In genomic region chrX:51140055-51140454, GRCm38 (mm10) we compare ENCODE assay signal across 29 mouse cellular contexts.
DNase-seq lines count a peak whose midpoint lies in the region; ATAC-seq and TF ChIP-seq lines count a peak whose summit lies in the region.
"Had no signal": no experiment of that assay in that cellular context is flagged by ENCODE, and none has a peak within 500 bp of the region (broad histone marks: within the 10 kb centered on the region; RNA-seq: fewer than 3 reads in every experiment).

No protein-coding gene starts in this region.

- H3K79me2 ChIP-seq in MEL (ENCODE audit: control insufficient read depth, insufficient read depth, low read length, poor library complexity) (no peaks in the 10 kb centered on the region), myocyte (ENCODE audit: control insufficient read depth, insufficient read depth) (no peaks in the 10 kb centered on the region)

- TF ChIP-seq CTCF in MEL (IDR thresholded peaks at IDR 0.05 in 2 of 3, conservative IDR thresholded peaks at IDR 0.05 in 1 of 3; ENCODE audit: control insufficient read depth in 1 of 3, insufficient read depth in 1 of 3, low read depth in 2 of 3, low read length in 3 of 3, poor library complexity in 1 of 3, severe bottlenecking in 1 of 3) = no peak

- ATAC-seq in midbrain, embryonic 16.5 days = no peak
- ATAC-seq in hindbrain, embryonic 14.5 days (ENCODE audit: low FRiP score) = no peak
- ATAC-seq: CD4-positive, CD25-positive, alpha-beta regulatory T cell, adult 4 months; forebrain, embryonic 13.5 days; forebrain, embryonic 16.5 days; hindbrain, embryonic 16.5 days; intestine, embryonic 15.5 days had no signal

- no peak overlapping the region for H3K4me3 ChIP-seq in MEL (ENCODE audit: control insufficient read depth in 1 of 2, insufficient read depth in 1 of 2, low read depth in 2 of 2, low read length in 2 of 2)
- no peak overlapping the region for H3K4me3 ChIP-seq in myocyte
- H3K4me3 ChIP-seq in midbrain, embryonic 16.5 days (ENCODE audit: low read depth, low read length) = no peak overlapping the region
- H3K4me3 ChIP-seq in hindbrain, embryonic 14.5 days (replicated peaks; ENCODE audit: low read length) = no peak overlapping the region
- H3K4me3 ChIP-seq: embryonic facial prominence, embryonic 10.5 days; embryonic facial prominence, embryonic 13.5 days; erythroblast, embryonic 14.5 days; forebrain, embryonic 10.5 days; forebrain, embryonic 13.5 days; heart, embryonic 10.5 days; heart, embryonic 13.5 days; hindbrain, embryonic 12.5 days; intestine, embryonic 15.5 days had no signal

- no peaks in the 10 kb centered on the region for H3K27me3 ChIP-seq in MEL (ENCODE audit: control insufficient read depth in 1 of 2, insufficient read depth in 2 of 2, low read length in 2 of 2)
- H3K27me3 ChIP-seq in myocyte (ENCODE audit: control insufficient read depth, insufficient read depth, insufficient read length) = no peaks in the 10 kb centered on the region
- H3K27me3 ChIP-seq in midbrain, embryonic 16.5 days (ENCODE audit: control insufficient read depth, insufficient read depth, low read depth, low read length) = no peaks in the 10 kb centered on the region
- no peaks in the 10 kb centered on the region for H3K27me3 ChIP-seq in hindbrain, embryonic 14.5 days (ENCODE audit: control insufficient read depth, insufficient read depth, low read length)
- H3K27me3 ChIP-seq: forebrain, embryonic 13.5 days; heart, embryonic 13.5 days; hindbrain, embryonic 12.5 days; intestine, embryonic 15.5 days had no signal

- intact Hi-C loops in heart, postnatal 36 days (cut with DNase I) = no loop called here

- H3K9ac ChIP-seq in MEL (ENCODE audit: control insufficient read depth, low read depth, low read length, poor library complexity, severe bottlenecking) = no peak overlapping the region
- no peak overlapping the region for H3K9ac ChIP-seq in midbrain, embryonic 16.5 days (ENCODE audit: low read depth, low read length)
- no peak overlapping the region for H3K9ac ChIP-seq in hindbrain, embryonic 14.5 days
- H3K9ac ChIP-seq: embryonic facial prominence, embryonic 13.5 days; forebrain, embryonic 13.5 days; heart, embryonic 13.5 days; hindbrain, embryonic 12.5 days; intestine, embryonic 15.5 days had no signal

- DNase-seq in heart, adult 8-10 months (ENCODE audit: low spot score) = peak; percentile 1
- no peak for DNase-seq in heart, postnatal 36 days
- DNase-seq in 3T3-L1 (ENCODE audit: low read depth, low spot score) (peak; percentile 67), MEL (ENCODE audit: low read depth, low spot score) (peak; percentile 14)
- DNase-seq in hindbrain, embryonic 14.5 days (ENCODE audit: low spot score) = no peak
- DNase-seq: adrenal gland, postnatal 14 days; cerebellum, adult 11-12 months; cerebellum, adult 8-10 months; cerebellum, postnatal 10 days; cerebellum, postnatal 36 days; embryo, embryonic 11 days; gastrocnemius, postnatal 10 days; heart, postnatal 14 days; kidney, adult 11 months; kidney, adult 8-10 months had no signal

- no peak overlapping the region for H3K27ac ChIP-seq in MEL (ENCODE audit: control insufficient read depth, low read depth, low read length)
- no peak overlapping the region for H3K27ac ChIP-seq in midbrain, embryonic 16.5 days (ENCODE audit: low read length)
- no peak overlapping the region for H3K27ac ChIP-seq in hindbrain, embryonic 14.5 days
- H3K27ac ChIP-seq: embryonic facial prominence, embryonic 10.5 days; embryonic facial prominence, embryonic 13.5 days; forebrain, embryonic 10.5 days; forebrain, embryonic 13.5 days; heart, embryonic 10.5 days; heart, embryonic 13.5 days; hindbrain, embryonic 12.5 days; intestine, embryonic 15.5 days had no signal

- TF ChIP-seq POLR2A in MEL (IDR thresholded peaks at IDR 0.05; ENCODE audit: control insufficient read depth in 1 of 2, insufficient read depth in 1 of 2, low read depth in 1 of 2, low read length in 2 of 2, poor library complexity in 1 of 2) (no peak), myocyte (IDR thresholded peaks at IDR 0.05; ENCODE audit: insufficient read length, low read depth) (no peak)

- TF ChIP-seq RAD21 in MEL (IDR thresholded peaks at IDR 0.05; ENCODE audit: low read depth, low read length) = no peak

- WGBS in midbrain, embryonic 16.5 days = 56% methylated on average over 3 of the region's 3 CpGs
- WGBS in hindbrain, embryonic 14.5 days = 82% methylated on average over 3 of the region's 3 CpGs

- no peak for TF ChIP-seq EP300 in MEL (IDR thresholded peaks at IDR 0.05; ENCODE audit: low read depth in 1 of 2, low read length in 2 of 2)

- no peak overlapping the region for H3ac ChIP-seq in myocyte (ENCODE audit: control insufficient read depth, insufficient read length)

- H3K4me2 ChIP-seq in myocyte (ENCODE audit: low read depth) = peak overlapping the region; percentile 24
- H3K4me2 ChIP-seq in midbrain, embryonic 16.5 days (ENCODE audit: low read length) = no peak overlapping the region
- no peak overlapping the region for H3K4me2 ChIP-seq in hindbrain, embryonic 14.5 days (replicated peaks)
- H3K4me2 ChIP-seq: embryonic facial prominence, embryonic 13.5 days; forebrain, embryonic 13.5 days; heart, embryonic 13.5 days; hindbrain, embryonic 12.5 days; intestine, embryonic 15.5 days had no signal

- no peaks in the 10 kb centered on the region for H3K9me3 ChIP-seq in MEL (replicated peaks; ENCODE audit: insufficient read depth, low read length)
- no peaks in the 10 kb centered on the region for H3K9me3 ChIP-seq in midbrain, embryonic 16.5 days (replicated peaks; ENCODE audit: control insufficient read depth, low read length, poor library complexity, severe bottlenecking)
- H3K9me3 ChIP-seq in hindbrain, embryonic 14.5 days (ENCODE audit: control insufficient read depth, low read length) = no peaks in the 10 kb centered on the region
- H3K9me3 ChIP-seq: embryonic facial prominence, embryonic 10.5 days; embryonic facial prominence, embryonic 13.5 days; forebrain, embryonic 10.5 days; forebrain, embryonic 13.5 days; heart, embryonic 10.5 days; heart, embryonic 13.5 days; hindbrain, embryonic 12.5 days; intestine, embryonic 15.5 days had no signal

- peaks cover 0 to 10% of the 10 kb centered on the region in 2 experiments; a peak in 2 of 4 replicates for H3K36me3 ChIP-seq in MEL (ENCODE audit: control insufficient read depth in 1 of 2, insufficient read depth in 2 of 2, low read length in 2 of 2)
- H3K36me3 ChIP-seq in myocyte (ENCODE audit: control insufficient read depth, insufficient read depth) = no peaks in the 10 kb centered on the region
- no peaks in the 10 kb centered on the region for H3K36me3 ChIP-seq in midbrain, embryonic 16.5 days (ENCODE audit: control insufficient read depth, insufficient read depth, low read length)
- H3K36me3 ChIP-seq in hindbrain, embryonic 14.5 days (replicated peaks; ENCODE audit: control insufficient read depth, insufficient read depth) = no peaks in the 10 kb centered on the region
- H3K36me3 ChIP-seq: embryonic facial prominence, embryonic 10.5 days; embryonic facial prominence, embryonic 13.5 days; forebrain, embryonic 10.5 days; heart, embryonic 10.5 days; heart, embryonic 13.5 days; hindbrain, embryonic 12.5 days; intestine, embryonic 15.5 days had no signal

- H3K4me1 ChIP-seq in MEL (ENCODE audit: control insufficient read depth in 1 of 2, insufficient read depth in 2 of 2, low read length in 2 of 2) = no peaks in the 10 kb centered on the region; a peak in 1 of 4 replicates
- no peaks in the 10 kb centered on the region for H3K4me1 ChIP-seq in midbrain, embryonic 16.5 days (ENCODE audit: control insufficient read depth, insufficient read depth, low read length)
- no peaks in the 10 kb centered on the region for H3K4me1 ChIP-seq in hindbrain, embryonic 14.5 days (replicated peaks; ENCODE audit: control insufficient read depth, insufficient read depth, low read length)
- H3K4me1 ChIP-seq: embryonic facial prominence, embryonic 10.5 days; embryonic facial prominence, embryonic 13.5 days; forebrain, embryonic 10.5 days; forebrain, embryonic 13.5 days; heart, embryonic 10.5 days; hindbrain, embryonic 12.5 days; intestine, embryonic 15.5 days had no signal

TF ChIP-seq in MEL, 35 proteins besides CTCF, POLR2A, EP300 and RAD21 (continues in another document):
- TF ChIP-seq HCFC1 (IDR thresholded peaks at IDR 0.05; ENCODE audit: low read depth, low read length) (no peak), ETS1 (IDR thresholded peaks at IDR 0.05; ENCODE audit: low read depth, low read length) (no peak), UBTF (IDR thresholded peaks at IDR 0.05; ENCODE audit: borderline replicate concordance, insufficient read depth, low read depth, low read length) (no peak), ZKSCAN1 (IDR thresholded peaks at IDR 0.05; ENCODE audit: low read depth, low read length) (no peak), E2F4 (IDR thresholded peaks at IDR 0.05; ENCODE audit: borderline replicate concordance, low read depth, low read length) (no peak), USF1 (IDR thresholded peaks at IDR 0.05; ENCODE audit: low read depth, low read length) (no peak), TBP (IDR thresholded peaks at IDR 0.05; ENCODE audit: low read depth, low read length) (no peak), ZNF384 (IDR thresholded peaks at IDR 0.05; ENCODE audit: low read depth, low read length) (no peak), TCF12 (IDR thresholded peaks at IDR 0.05; ENCODE audit: low read depth, low read length) (no peak), BHLHE40 (IDR thresholded peaks at IDR 0.05; ENCODE audit: borderline replicate concordance, low read depth, low read length) (no peak), JUND (IDR thresholded peaks at IDR 0.05; ENCODE audit: low read depth, low read length) (no peak), KAT2A (conservative IDR thresholded peaks at IDR 0.05; ENCODE audit: low read depth, low read length) (no peak)

TF ChIP-seq in myocyte, 11 proteins besides CTCF, POLR2A, EP300 and RAD21:
- TF ChIP-seq TCF12 (IDR thresholded peaks at IDR 0.05; ENCODE audit: insufficient read depth, poor library complexity, severe bottlenecking) (no peak), MYOD1 (IDR thresholded peaks at IDR 0.05; ENCODE audit: control insufficient read depth in 1 of 3, insufficient read length in 2 of 3, low read depth in 2 of 3) (no peak), USF1 (IDR thresholded peaks at IDR 0.05; ENCODE audit: low read depth) (no peak)

Comparison
In these comparisons a context has a peak if more than half of its experiments do, and no peak if none do; other contexts are left out.
1. DNase-seq: peak in heart, adult 8-10 months (single experiment), 3T3-L1 (single experiment) and MEL (single experiment); none in heart, postnatal 36 days (0 of 2) and hindbrain, embryonic 14.5 days (single experiment).